8 mouse cellular contexts compared by ENCODE assay signal in genomic region chr12:104751331-104751813, GRCm38 (mm10). TPM values are rescaled to one million over a fixed set of nuclear protein-coding genes. Genes with fewer than 3 reads are reported as not detected.
DNase-seq lines count a peak whose midpoint lies in the region; ATAC-seq and TF ChIP-seq lines count a peak whose summit lies in the region.

No protein-coding gene starts in this region.

- WGBS in heart, embryonic 10.5 days = under 1% methylated on average over 52 of the region's 52 CpGs
- WGBS in kidney, postnatal 0 days = under 1% methylated on average over 49 of the region's 52 CpGs
- under 1% methylated on average over 52 of the region's 52 CpGs for WGBS in stomach, embryonic 16.5 days

- intact Hi-C loops in gastrocnemius, adult 2 months (cut with DNase I) = loop anchor here (5.0 kb wide), 1 partner anchor 66 kb away; no protein-coding TSS in a partner anchor

- H3K9me3 ChIP-seq in heart, embryonic 10.5 days = no peaks in the 10 kb centered on the region
- H3K9me3 ChIP-seq in kidney, postnatal 0 days (replicated peaks; ENCODE audit: low read length) = no peaks in the 10 kb centered on the region
- no peaks in the 10 kb centered on the region for H3K9me3 ChIP-seq in stomach, embryonic 16.5 days (replicated peaks; ENCODE audit: control insufficient read depth, low read length)

- H3K36me3 ChIP-seq in heart, embryonic 10.5 days = peaks cover 7% of the 10 kb centered on the region
- H3K36me3 ChIP-seq in kidney, postnatal 0 days (ENCODE audit: insufficient read depth, low read length) = no peaks in the 10 kb centered on the region
- no peaks in the 10 kb centered on the region for H3K36me3 ChIP-seq in stomach, embryonic 16.5 days (ENCODE audit: control insufficient read depth, insufficient read depth, low read length)

- peak overlapping the region; percentile 96 for H3K9ac ChIP-seq in kidney, postnatal 0 days (ENCODE audit: low read depth, low read length)
- H3K9ac ChIP-seq in stomach, embryonic 16.5 days (ENCODE audit: low read length) = peak overlapping the region; percentile 97

- peak overlapping the region; percentile 94 for H3K27ac ChIP-seq in gastrocnemius, adult 2 months
- peak overlapping the region; percentile 99 for H3K27ac ChIP-seq in heart, embryonic 10.5 days
- H3K27ac ChIP-seq in kidney, postnatal 0 days = peak overlapping the region; percentile 90
- peak overlapping the region; percentile 96 for H3K27ac ChIP-seq in stomach, embryonic 16.5 days (ENCODE audit: low read length)

- H3K27me3 ChIP-seq in heart, embryonic 10.5 days (ENCODE audit: insufficient read depth, poor library complexity, severe bottlenecking) = no peaks in the 10 kb centered on the region
- no peaks in the 10 kb centered on the region for H3K27me3 ChIP-seq in kidney, postnatal 0 days (ENCODE audit: insufficient read depth, low read length)
- no peaks in the 10 kb centered on the region for H3K27me3 ChIP-seq in stomach, embryonic 16.5 days (ENCODE audit: control insufficient read depth, insufficient read depth, low read length)

- peak; percentile 17 for ATAC-seq in CD4-positive, CD25-positive, alpha-beta regulatory T cell, adult 4 months
- ATAC-seq in kidney, postnatal 0 days (replicated peaks; ENCODE audit: low FRiP score, low read depth) = peak; percentile 57
- ATAC-seq in megakaryocyte-erythroid progenitor cell, adult 5-6 weeks (replicated peaks; ENCODE audit: low FRiP score, low TSS enrichment, poor library complexity, severe bottlenecking) = peak; percentile 13; the same call in 1 of the 2 replicates
- peak; percentile 26 for ATAC-seq in stomach, embryonic 16.5 days (ENCODE audit: insufficient read depth, low FRiP score)

- no peak for TF ChIP-seq CTCF in gastrocnemius, adult 2 months (IDR thresholded peaks at IDR 0.05)
- TF ChIP-seq CTCF in kidney, postnatal 0 days (IDR thresholded peaks at IDR 0.05; ENCODE audit: low read depth) = no peak

- peak overlapping the region; percentile 90 for H3K4me3 ChIP-seq in gastrocnemius, adult 2 months
- peak overlapping the region; percentile 94 for H3K4me3 ChIP-seq in heart, embryonic 10.5 days
- peak overlapping the region; percentile 97 for H3K4me3 ChIP-seq in kidney, postnatal 0 days (replicated peaks; ENCODE audit: low read depth, low read length)
- H3K4me3 ChIP-seq in stomach, embryonic 16.5 days (replicated peaks; ENCODE audit: low read length) = peak overlapping the region; percentile 71

- H3K4me1 ChIP-seq in heart, embryonic 10.5 days = peaks cover 48% of the 10 kb centered on the region
- peaks cover 17% of the 10 kb centered on the region; the same call in 1 of the 2 replicates for H3K4me1 ChIP-seq in kidney, postnatal 0 days (replicated peaks; ENCODE audit: insufficient read depth, low read length)
- peaks cover 27% of the 10 kb centered on the region for H3K4me1 ChIP-seq in stomach, embryonic 16.5 days (ENCODE audit: control insufficient read depth, insufficient read depth, low read length)

- H3K4me2 ChIP-seq in kidney, postnatal 0 days (ENCODE audit: low read length) = peak overlapping the region; percentile 89
- peak overlapping the region; percentile 96 for H3K4me2 ChIP-seq in stomach, embryonic 16.5 days (ENCODE audit: low read depth, low read length)

- no peak for DNase-seq in gastrocnemius, adult 2 months
- no peak for DNase-seq in gastrocnemius, postnatal 4 days (ENCODE audit: low spot score in 2 of 2)
- peak; percentile 42 for DNase-seq in embryo, embryonic 10 days (ENCODE audit: low spot score)
- DNase-seq in heart, embryonic 10.5 days (ENCODE audit: low spot score) = peak; percentile 78
- DNase-seq in kidney, postnatal 0 days (ENCODE audit: low spot score) = peak; percentile 36

RNA-seq across cellular contexts. Expression of gene Dicer1, which starts 0.4 kb away (rescaled TPM):
- total RNA-seq in gastrocnemius, adult 2 months (2021) = 10 to 100 TPM; 35.0 to 38.0 TPM
- total RNA-seq in gastrocnemius, postnatal 4 days (2021) = 10 to 100 TPM; 59.6 to 65.3 TPM
- polyA plus RNA-seq in CD4-positive, CD25-positive, alpha-beta regulatory T cell, adult 4 months (2017; shearing (Covaris generic)) = 10 to 100 TPM in 1 of 2 experiments, 1 to 10 TPM in 1; 9.0 to 14.0 TPM
- polyA plus RNA-seq in heart, embryonic 10.5 days (2016; fragmentation: Nextera tagmentation; extraction: Ambion mirVana) = 33.2 and 37.2 TPM in 2 replicates
- polyA plus RNA-seq in kidney, postnatal 0 days (2015; fragmentation: Nextera tagmentation; extraction: Ambion mirVana) = 20.4 and 20.9 TPM in 2 replicates
- 35.2 and 61.1 TPM in 2 replicates for total RNA-seq in megakaryocyte-erythroid progenitor cell, adult 5-6 weeks (2014; fragmentation: Nextera tagmentation)
- total RNA-seq in megakaryocyte-erythroid progenitor cell, adult 5-6 weeks (2017) = 22.3 and 38.8 TPM in 2 replicates
- polyA plus RNA-seq in stomach, embryonic 16.5 days (2015; fragmentation: Nextera tagmentation; extraction: Ambion mirVana) = 12.5 and 13.4 TPM in 2 replicates

Comparison
In these comparisons a context has a peak if more than half of its experiments do, and no peak if none do; other contexts are left out.
1. DNase-seq: peak in embryo, embryonic 10 days (single experiment), heart, embryonic 10.5 days (single experiment) and kidney, postnatal 0 days (single experiment); none in gastrocnemius, adult 2 months (single experiment) and gastrocnemius, postnatal 4 days (0 of 2).
2. Peak in every context shown above with its lines, with median percentiles within 50 percentile points of each other: H3K27ac ChIP-seq, H3K4me3 ChIP-seq and ATAC-seq.